Mouse (Mus musculus): ENCODE data around the gene Ppp1r9a. TPM values are rescaled to one million over a fixed set of nuclear protein-coding genes. Genes with fewer than 3 reads are reported as not detected.

The Ppp1r9a gene
- polyA plus RNA-seq, 1 experiment = 0.04 TPM

DNA sequence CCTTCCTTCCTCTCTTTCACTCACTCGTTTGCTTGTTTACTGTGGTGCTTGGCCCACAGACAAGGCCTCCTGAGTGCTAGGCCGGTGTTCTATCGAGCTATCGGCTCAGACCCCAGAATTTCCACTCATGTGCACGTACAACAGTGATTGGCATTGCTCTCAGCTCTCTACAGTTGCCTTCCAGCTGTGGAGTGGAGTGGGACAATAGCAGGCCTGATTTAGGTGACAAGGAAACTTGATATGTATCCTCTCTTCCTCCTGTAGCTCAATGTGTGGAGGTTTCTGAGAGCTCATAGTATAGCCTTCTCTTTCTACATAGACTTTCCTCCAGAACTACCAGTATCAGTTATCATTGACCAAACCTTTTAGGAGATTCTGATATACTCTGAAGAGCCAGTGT is 60.3 kb downstream of the Ppp1r9a start:
- H3K4me3 ChIP-seq (ENCODE audit: insufficient read depth, poor library complexity, severe bottlenecking) = no peak overlapping the region

DNA sequence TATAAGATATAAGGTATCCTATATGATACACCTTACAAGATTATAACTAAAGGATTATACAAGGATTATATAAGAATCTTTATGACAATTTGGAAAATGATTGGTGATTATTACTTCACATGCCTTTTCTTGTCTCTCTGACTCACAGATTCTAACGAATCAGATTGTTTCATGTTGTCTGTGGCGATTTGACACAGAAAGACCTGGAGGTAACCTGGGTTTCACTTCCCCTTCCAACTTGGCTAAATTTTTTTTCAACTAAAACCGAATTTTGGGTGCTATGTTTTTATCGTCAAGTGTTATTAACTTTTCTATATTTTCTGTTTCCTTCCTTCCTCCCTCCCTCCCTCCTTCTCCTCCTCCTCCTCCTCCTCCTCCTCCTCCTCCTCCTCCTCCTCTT is 64.5 kb downstream of the Ppp1r9a start:
- no peak overlapping the region for H3K4me3 ChIP-seq (ENCODE audit: insufficient read depth, poor library complexity, severe bottlenecking)
- no peaks in the 10 kb centered on the region for H3K27me3 ChIP-seq (ENCODE audit: control insufficient read depth, insufficient read depth, insufficient read length)
- H3ac ChIP-seq (ENCODE audit: control insufficient read depth, insufficient read length, low read depth) = no peak overlapping the region
- H3K36me3 ChIP-seq (ENCODE audit: control insufficient read depth, insufficient read depth) = no peaks in the 10 kb centered on the region
- TF ChIP-seq CEBPB (IDR thresholded peaks at IDR 0.05; ENCODE audit: low read depth) (no peak), USF1 (IDR thresholded peaks at IDR 0.05; ENCODE audit: low read depth) (no peak), MYOG (IDR thresholded peaks at IDR 0.05; ENCODE audit: control insufficient read depth, extremely low read depth, insufficient read length) (no peak), CTCF (IDR thresholded peaks at IDR 0.05; ENCODE audit: control insufficient read depth, insufficient read depth, insufficient read length) (no peak)
- no peaks in the 10 kb centered on the region for H3K79me2 ChIP-seq (ENCODE audit: control insufficient read depth, insufficient read depth)
- H3K79me3 ChIP-seq (ENCODE audit: low read depth) = no peaks in the 10 kb centered on the region

More for the DNA sequence above, 60.3 kb downstream of the Ppp1r9a start:
- Histone ChIP-seq H3ac (ENCODE audit: control insufficient read depth, insufficient read length, low read depth) (no peak overlapping the region), H3K27me3 (ENCODE audit: control insufficient read depth, insufficient read depth, insufficient read length) (no peaks in the 10 kb centered on the region), H3K36me3 (ENCODE audit: control insufficient read depth, insufficient read depth) (no peaks in the 10 kb centered on the region), H3K79me2 (ENCODE audit: control insufficient read depth, insufficient read depth) (no peaks in the 10 kb centered on the region), H3K79me3 (ENCODE audit: low read depth) (no peaks in the 10 kb centered on the region)
- no peak for TF ChIP-seq CTCF (IDR thresholded peaks at IDR 0.05; ENCODE audit: control insufficient read depth, insufficient read depth, insufficient read length)
- TF ChIP-seq FOSL1 (IDR thresholded peaks at IDR 0.05; ENCODE audit: insufficient read depth, low read length, poor library complexity, severe bottlenecking) = no peak
- no peak for TF ChIP-seq USF1 (IDR thresholded peaks at IDR 0.05; ENCODE audit: low read depth)
- TF ChIP-seq MYOD1 (IDR thresholded peaks at IDR 0.05; ENCODE audit: control insufficient read depth, insufficient read length, low read depth) = no peak
- no peak for TF ChIP-seq MAX (IDR thresholded peaks at IDR 0.05)
- no peak for TF ChIP-seq MYOG (IDR thresholded peaks at IDR 0.05; ENCODE audit: control insufficient read depth, extremely low read depth, insufficient read length)

DNA sequence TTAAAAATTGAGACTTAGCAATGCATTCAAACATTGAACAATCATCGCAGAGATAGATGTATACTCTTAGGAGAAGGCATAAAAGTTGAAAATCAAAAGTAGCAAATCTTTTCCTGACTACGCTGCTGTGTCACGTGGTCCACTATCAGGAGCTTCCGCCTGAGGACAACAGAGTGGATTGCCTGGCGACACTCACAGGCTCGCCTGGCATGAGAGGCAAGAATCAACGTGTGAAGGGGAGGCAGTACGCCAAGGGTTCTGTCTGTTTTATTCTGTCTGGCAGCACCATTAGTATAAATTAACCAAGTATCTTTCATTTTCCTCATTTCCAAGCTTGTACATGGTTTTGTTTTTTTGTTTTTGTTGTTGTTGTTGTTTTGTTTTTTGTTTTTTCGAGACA is 68.5 kb downstream of the Ppp1r9a start:
- no peak overlapping the region for H3ac ChIP-seq (ENCODE audit: control insufficient read depth, insufficient read length, low read depth)
- H3K79me2 ChIP-seq (ENCODE audit: control insufficient read depth, insufficient read depth) = no peaks in the 10 kb centered on the region
- H3K4me3 ChIP-seq (ENCODE audit: insufficient read depth, poor library complexity, severe bottlenecking) = no peak overlapping the region
- H3K27me3 ChIP-seq (ENCODE audit: control insufficient read depth, insufficient read depth, insufficient read length) = no peaks in the 10 kb centered on the region
- TF ChIP-seq MYOG (IDR thresholded peaks at IDR 0.05; ENCODE audit: control insufficient read depth, extremely low read depth, insufficient read length) (no peak), CEBPB (IDR thresholded peaks at IDR 0.05; ENCODE audit: low read depth) (no peak), CTCF (IDR thresholded peaks at IDR 0.05; ENCODE audit: control insufficient read depth, insufficient read depth, insufficient read length) (no peak), MYOD1 (IDR thresholded peaks at IDR 0.05; ENCODE audit: control insufficient read depth, insufficient read length, low read depth) (no peak), FOSL1 (IDR thresholded peaks at IDR 0.05; ENCODE audit: insufficient read depth, low read length, poor library complexity, severe bottlenecking) (no peak), USF1 (IDR thresholded peaks at IDR 0.05; ENCODE audit: low read depth) (no peak), MAX (IDR thresholded peaks at IDR 0.05) (no peak)
- H3K79me3 ChIP-seq (ENCODE audit: low read depth) = no peaks in the 10 kb centered on the region
- H3K36me3 ChIP-seq (ENCODE audit: control insufficient read depth, insufficient read depth) = no peaks in the 10 kb centered on the region

DNA sequence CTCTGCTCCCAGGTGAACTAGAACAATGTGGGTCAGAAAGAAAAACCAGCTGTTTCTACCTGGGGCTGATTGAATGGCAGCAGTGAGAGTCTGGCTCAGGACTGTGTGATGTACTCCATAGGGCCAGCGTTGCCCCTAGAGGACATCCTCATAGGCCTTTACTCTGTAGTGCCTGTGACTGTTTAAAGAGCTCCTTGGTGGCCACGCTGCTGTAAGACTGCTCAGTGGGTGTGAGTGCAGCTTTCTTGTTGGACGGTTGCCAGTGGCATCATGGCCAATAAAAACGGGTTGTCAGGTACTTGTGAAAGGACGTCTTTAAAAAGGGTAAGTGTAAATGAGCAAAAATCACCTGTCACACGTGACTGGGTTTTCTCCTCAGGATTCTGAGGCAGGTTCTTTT is 70.1 kb downstream of the Ppp1r9a start:
- H3K27me3 ChIP-seq (ENCODE audit: control insufficient read depth, insufficient read depth, insufficient read length) = no peaks in the 10 kb centered on the region
- no peaks in the 10 kb centered on the region for H3K36me3 ChIP-seq (ENCODE audit: control insufficient read depth, insufficient read depth)
- no peaks in the 10 kb centered on the region for H3K79me2 ChIP-seq (ENCODE audit: control insufficient read depth, insufficient read depth)
- H3K4me3 ChIP-seq (ENCODE audit: insufficient read depth, poor library complexity, severe bottlenecking) = no peak overlapping the region
- no peak overlapping the region for H3ac ChIP-seq (ENCODE audit: control insufficient read depth, insufficient read length, low read depth)
- TF ChIP-seq MAX (IDR thresholded peaks at IDR 0.05) (no peak), CTCF (IDR thresholded peaks at IDR 0.05; ENCODE audit: control insufficient read depth, insufficient read depth, insufficient read length) (no peak), CEBPB (IDR thresholded peaks at IDR 0.05; ENCODE audit: low read depth) (no peak), USF1 (IDR thresholded peaks at IDR 0.05; ENCODE audit: low read depth) (no peak), MYOD1 (IDR thresholded peaks at IDR 0.05; ENCODE audit: control insufficient read depth, insufficient read length, low read depth) (no peak), FOSL1 (IDR thresholded peaks at IDR 0.05; ENCODE audit: insufficient read depth, low read length, poor library complexity, severe bottlenecking) (no peak)
- H3K79me3 ChIP-seq (ENCODE audit: low read depth) = no peaks in the 10 kb centered on the region

DNA sequence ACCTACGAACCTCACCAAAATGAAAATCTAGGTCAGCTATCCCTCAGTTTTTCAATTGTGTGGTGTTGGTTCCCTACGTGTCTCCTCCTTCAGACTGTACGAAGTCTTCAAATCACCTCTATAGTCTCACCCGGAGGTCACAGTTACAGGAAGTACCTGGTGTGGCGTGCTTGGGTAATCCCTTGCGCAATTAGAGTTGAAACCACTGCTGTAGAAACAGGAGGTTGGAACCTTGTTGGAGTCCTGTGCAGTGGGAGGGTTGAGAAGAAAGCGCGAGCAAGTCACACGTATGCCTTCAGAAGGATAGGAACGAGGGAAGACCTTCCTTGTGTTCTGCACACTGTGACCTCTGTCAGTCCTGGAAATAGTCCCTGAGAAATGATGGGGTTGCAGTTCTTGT is 70.6 kb downstream of the Ppp1r9a start:
- TF ChIP-seq MYOG (IDR thresholded peaks at IDR 0.05; ENCODE audit: control insufficient read depth, extremely low read depth, insufficient read length) = no peak
- TF ChIP-seq MAX (IDR thresholded peaks at IDR 0.05) = no peak
- H3K36me3 ChIP-seq (ENCODE audit: control insufficient read depth, insufficient read depth) = no peaks in the 10 kb centered on the region
- no peak overlapping the region for H3ac ChIP-seq (ENCODE audit: control insufficient read depth, insufficient read length, low read depth)
- no peaks in the 10 kb centered on the region for H3K79me2 ChIP-seq (ENCODE audit: control insufficient read depth, insufficient read depth)
- H3K79me3 ChIP-seq (ENCODE audit: low read depth) = no peaks in the 10 kb centered on the region
- no peak overlapping the region for H3K4me3 ChIP-seq (ENCODE audit: insufficient read depth, poor library complexity, severe bottlenecking)
- no peaks in the 10 kb centered on the region for H3K27me3 ChIP-seq (ENCODE audit: control insufficient read depth, insufficient read depth, insufficient read length)

DNA sequence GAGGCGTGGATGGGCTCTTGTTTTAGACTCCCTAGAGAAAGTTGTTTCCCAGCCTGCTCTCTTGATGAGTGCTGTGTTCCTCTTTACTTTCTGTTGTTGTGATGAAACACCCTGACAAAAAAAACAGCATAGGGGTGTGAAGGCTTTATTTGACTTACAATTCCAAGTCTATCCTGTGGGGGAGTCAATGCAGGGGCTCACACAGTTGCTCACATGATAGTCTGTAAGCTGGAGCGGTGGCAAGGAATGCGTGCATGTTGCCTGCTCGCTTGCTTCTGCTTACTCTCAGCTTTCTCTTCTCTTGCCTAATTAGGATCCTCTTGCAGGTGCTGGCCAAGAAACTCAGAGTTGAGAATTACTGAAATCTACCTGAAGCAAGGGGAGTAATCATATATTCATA is 74.8 kb downstream of the Ppp1r9a start:
- Histone ChIP-seq H3K36me3 (ENCODE audit: control insufficient read depth, insufficient read depth) (no peaks in the 10 kb centered on the region), H3K79me2 (ENCODE audit: control insufficient read depth, insufficient read depth) (no peaks in the 10 kb centered on the region), H3K79me3 (ENCODE audit: low read depth) (no peaks in the 10 kb centered on the region), H3K27me3 (ENCODE audit: control insufficient read depth, insufficient read depth, insufficient read length) (no peaks in the 10 kb centered on the region), H3K4me3 (ENCODE audit: insufficient read depth, poor library complexity, severe bottlenecking) (no peak overlapping the region), H3ac (ENCODE audit: control insufficient read depth, insufficient read length, low read depth) (no peak overlapping the region)
- TF ChIP-seq MYOG (IDR thresholded peaks at IDR 0.05; ENCODE audit: control insufficient read depth, extremely low read depth, insufficient read length) (no peak), CTCF (IDR thresholded peaks at IDR 0.05; ENCODE audit: control insufficient read depth, insufficient read depth, insufficient read length) (no peak), FOSL1 (IDR thresholded peaks at IDR 0.05; ENCODE audit: insufficient read depth, low read length, poor library complexity, severe bottlenecking) (no peak), CEBPB (IDR thresholded peaks at IDR 0.05; ENCODE audit: low read depth) (no peak), MAX (IDR thresholded peaks at IDR 0.05) (no peak), MYOD1 (IDR thresholded peaks at IDR 0.05; ENCODE audit: control insufficient read depth, insufficient read length, low read depth) (no peak), USF1 (IDR thresholded peaks at IDR 0.05; ENCODE audit: low read depth) (no peak)
